In the genomic region with DNA sequence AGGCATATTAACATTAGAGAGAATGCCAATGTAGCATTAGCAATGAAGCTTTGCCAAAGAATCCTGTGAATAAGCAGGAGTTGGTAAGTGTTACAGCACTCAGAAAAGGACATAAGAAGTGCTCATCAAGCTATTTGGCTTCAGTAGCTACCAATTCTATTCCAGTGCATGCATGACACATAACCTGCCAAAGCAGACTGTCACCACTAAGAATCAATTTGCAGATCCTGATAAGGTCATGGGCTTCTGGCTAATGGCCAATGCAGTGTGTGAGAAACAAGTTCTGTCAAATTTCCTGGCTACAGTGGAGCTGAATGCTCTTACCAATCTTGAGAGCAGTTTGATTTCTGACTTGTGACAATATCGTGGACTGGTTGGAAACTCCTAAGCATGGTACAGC, we compare ENCODE assay signal across 22 mouse cellular contexts.
DNase-seq lines count a peak whose midpoint lies in the region; ATAC-seq lines count a peak whose summit lies in the region.
"Had no signal": no experiment of that assay in that cellular context is flagged by ENCODE, and none has a peak within 500 bp of the region (broad histone marks: within the 10 kb centered on the region; RNA-seq: fewer than 3 reads in every experiment).

No protein-coding gene starts in this region.

- peak; percentile 12 to 27 for DNase-seq in cerebellum, postnatal 14 days
- DNase-seq in cerebellum, adult 9-11 months: no peak
- peak; percentile 7 for DNase-seq in left cerebral cortex, postnatal 4 days
- DNase-seq in left cerebral cortex, postnatal 14 days (ENCODE audit: low spot score in 2 of 2): no peak
- peak; percentile 16 for DNase-seq in brain, embryonic 18.5 days (ENCODE audit: low read depth, low spot score)
- DNase-seq: adrenal gland, postnatal 25 days; cerebellum, adult 2 months; gastrocnemius, postnatal 10 days; heart, adult 11 months; kidney, postnatal 4 days; lung, postnatal 10 days; thymus, postnatal 25 days had no signal

- WGBS in heart, embryonic 15.5 days: 30% methylated on average over 1 of the region's 1 CpGs
- WGBS in heart, embryonic 12.5 days: 31% methylated on average over 1 of the region's 1 CpGs

- peak overlapping the region; percentile 39 for H3K4me2 ChIP-seq in heart, embryonic 15.5 days
- H3K4me2 ChIP-seq in heart, embryonic 12.5 days: no peak overlapping the region; the same call in 1 of the 2 replicates
- H3K4me2 ChIP-seq: embryonic facial prominence, embryonic 12.5 days; hindbrain, embryonic 14.5 days; limb, embryonic 13.5 days; liver, embryonic 15.5 days; midbrain, embryonic 13.5 days had no signal

- no peak overlapping the region for H3K4me3 ChIP-seq in heart, embryonic 15.5 days
- no peak overlapping the region for H3K4me3 ChIP-seq in heart, embryonic 12.5 days
- H3K4me3 ChIP-seq: embryonic facial prominence, embryonic 12.5 days; erythroblast, embryonic 14.5 days; limb, embryonic 13.5 days; liver, embryonic 15.5 days; midbrain, embryonic 13.5 days had no signal

- H3K36me3 ChIP-seq in heart, embryonic 15.5 days: no peaks in the 10 kb centered on the region
- no peaks in the 10 kb centered on the region for H3K36me3 ChIP-seq in heart, embryonic 12.5 days
- H3K36me3 ChIP-seq: embryonic facial prominence, embryonic 12.5 days; limb, embryonic 13.5 days; liver, embryonic 15.5 days; midbrain, embryonic 13.5 days had no signal

- H3K27ac ChIP-seq in heart, embryonic 15.5 days: peak overlapping the region; percentile 37; the same call in 1 of the 2 replicates
- no peak overlapping the region for H3K27ac ChIP-seq in heart, embryonic 12.5 days (ENCODE audit: poor library complexity, severe bottlenecking)
- H3K27ac ChIP-seq: embryonic facial prominence, embryonic 12.5 days; hindbrain, embryonic 14.5 days; limb, embryonic 13.5 days; liver, embryonic 15.5 days; midbrain, embryonic 13.5 days had no signal

- H3K27me3 ChIP-seq in heart, embryonic 15.5 days: no peaks in the 10 kb centered on the region
- no peaks in the 10 kb centered on the region for H3K27me3 ChIP-seq in heart, embryonic 12.5 days (replicated peaks)
- H3K27me3 ChIP-seq: embryonic facial prominence, embryonic 12.5 days; limb, embryonic 13.5 days; liver, embryonic 15.5 days; midbrain, embryonic 13.5 days had no signal

- no peak overlapping the region for H3K9ac ChIP-seq in heart, embryonic 15.5 days
- H3K9ac ChIP-seq in heart, embryonic 12.5 days: no peak overlapping the region
- H3K9ac ChIP-seq: embryonic facial prominence, embryonic 12.5 days; hindbrain, embryonic 14.5 days; limb, embryonic 13.5 days; liver, embryonic 15.5 days; midbrain, embryonic 13.5 days had no signal

- no peaks in the 10 kb centered on the region for H3K9me3 ChIP-seq in heart, embryonic 15.5 days (replicated peaks)
- no peaks in the 10 kb centered on the region for H3K9me3 ChIP-seq in heart, embryonic 12.5 days (replicated peaks)
- H3K9me3 ChIP-seq: embryonic facial prominence, embryonic 12.5 days; limb, embryonic 13.5 days; liver, embryonic 15.5 days; midbrain, embryonic 13.5 days had no signal

- no peaks in the 10 kb centered on the region; the same call in 1 of the 2 replicates for H3K4me1 ChIP-seq in heart, embryonic 15.5 days (replicated peaks)
- H3K4me1 ChIP-seq in heart, embryonic 12.5 days (replicated peaks): peaks cover 8% of the 10 kb centered on the region
- H3K4me1 ChIP-seq: embryonic facial prominence, embryonic 12.5 days; limb, embryonic 13.5 days; liver, embryonic 15.5 days; midbrain, embryonic 13.5 days had no signal

- intact Hi-C loops in left cerebral cortex, postnatal 4 days (cut with DNase I): no loop called here
- intact Hi-C loops in left cerebral cortex, postnatal 14 days (cut with DNase I): no loop called here

- ATAC-seq in heart, embryonic 15.5 days (replicated peaks; ENCODE audit: insufficient number of reproducible peaks, insufficient read depth, low FRiP score, low read depth): 0 out of 2 replicates have a peak, but pooled peaks have one; percentile 27
- ATAC-seq in heart, embryonic 12.5 days (ENCODE audit: insufficient number of reproducible peaks, low FRiP score): no peak
- ATAC-seq: CD4-positive, CD25-positive, alpha-beta regulatory T cell, adult 4 months; intestine, embryonic 16.5 days; midbrain, embryonic 13.5 days had no signal

Comparison
In these comparisons a context has a peak if more than half of its experiments do, and no peak if none do; other contexts are left out.
1. DNase-seq: peak in cerebellum, postnatal 14 days (2 of 2), left cerebral cortex, postnatal 4 days (single experiment) and brain, embryonic 18.5 days (single experiment); none in cerebellum, adult 9-11 months (single experiment) and left cerebral cortex, postnatal 14 days (0 of 2).